Mouse (Mus musculus) intestine, postnatal 0 days (tissue): Measurements from ENCODE around the gene Nfkbil1. TPM values are rescaled to one million over a fixed set of nuclear protein-coding genes. Genes with fewer than 3 reads are reported as not detected.

Experiments
- ATAC-seq: fragments of 200-750 bp; cut with Nextera tagmentation; 2 replicates; pipeline ENCODE4 v1.8.0; 2017; ENCODE audit warnings: mild to moderate bottlenecking, moderate TSS enrichment, moderate library complexity
- H3K27ac ChIP-seq: fragments of 300-500 bp; sonication (generic); 2 replicates; pipeline ENCODE4 v1.5.1; 2014; ENCODE audit warnings: mild to moderate bottlenecking, low read depth, low read length, moderate library complexity
- H3K27me3 ChIP-seq: fragments of 300-500 bp; sonication (generic); replicated peaks from 2 replicates; pipeline ENCODE4 v1.6.1; 2014; ENCODE audit warnings: low read length, mixed read lengths; ENCODE audit not compliant: control insufficient read depth, insufficient read depth
- H3K36me3 ChIP-seq: fragments of 300-500 bp; sonication (generic); 2 replicates; pipeline ENCODE4 v1.6.1; 2014; ENCODE audit warnings: mild to moderate bottlenecking, moderate library complexity; ENCODE audit not compliant: control insufficient read depth, insufficient read depth
- H3K4me1 ChIP-seq: fragments of 300-500 bp; sonication (generic); replicated peaks from 2 replicates; pipeline ENCODE4 v1.6.1; 2014; ENCODE audit warnings: antibody characterized with exemption, low read length, mixed read lengths; ENCODE audit not compliant: control insufficient read depth, insufficient read depth
- H3K4me2 ChIP-seq: fragments of 300-500 bp; sonication (generic); replicated peaks from 2 replicates; pipeline ENCODE4 v1.6.1; 2014; ENCODE audit warnings: low read depth, mild to moderate bottlenecking, moderate library complexity
- H3K4me3 ChIP-seq: fragments of 300-500 bp; sonication (generic); 2 replicates; pipeline ENCODE4 v1.5.1; 2014; ENCODE audit warnings: low read depth, low read length
- H3K9ac ChIP-seq: fragments of 300-500 bp; sonication (generic); 2 replicates; pipeline ENCODE4 v1.6.1; 2014; ENCODE audit warnings: mild to moderate bottlenecking, low read depth, low read length
- H3K9me3 ChIP-seq: fragments of 300-500 bp; sonication (generic); 2 replicates; pipeline ENCODE4 v1.6.1; 2016; ENCODE audit warnings: mixed run types; ENCODE audit not compliant: control insufficient read depth
- CTCF ChIP-seq: sonication (generic); IDR thresholded peaks from 2 replicates; pipeline ENCODE4 v1.5.1; 2016; ENCODE audit warnings: low read depth, mild to moderate bottlenecking, control low read depth, antibody characterized with exemption, moderate library complexity
- WGBS: fragments of 180-500 bp; shearing (Covaris S2); extraction: QIAGEN DNeasy Blood & Tissue Kit; methylation state at CpG from one replicate; pipeline ENCODE4 v1.1.7; 2014; 5-methylcytosine and 5-hydroxymethylcytosine counted together
- polyA plus RNA-seq: library from polyadenylated mRNA; unstranded; fragments of >200 nt; fragmentation: Nextera tagmentation; extraction: Ambion mirVana; gene quantifications from 2 replicates; pipeline ENCODE4 v1.2.1, GENCODE M21; 2015

The Nfkbil1 gene
- polyA plus RNA-seq, 1 experiment from 2014 or later, result 8.1 TPM

DNA sequence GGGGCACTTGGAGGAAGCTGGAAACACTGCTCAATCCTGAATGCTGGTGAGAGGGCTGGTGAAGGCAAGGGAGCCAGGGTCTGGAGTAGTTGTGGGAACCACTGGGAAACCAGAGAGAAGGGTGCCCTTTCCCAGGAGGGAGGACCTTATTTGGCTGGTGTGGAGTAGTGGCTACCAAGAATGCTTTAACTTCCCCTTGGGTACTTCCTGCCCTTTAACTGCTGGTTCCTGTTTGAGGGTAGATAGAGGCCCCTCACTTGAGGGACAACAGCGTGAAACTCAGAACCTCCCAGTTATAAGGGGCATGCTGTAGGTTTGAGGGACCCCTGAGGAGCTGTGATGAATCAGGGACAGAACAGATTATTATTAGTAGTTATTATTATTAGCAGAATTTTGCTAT is 46.4 kb downstream of the Nfkbil1 start:
- WGBS, result 74% methylated on average over 1 of the region's 1 CpGs
- no peaks in the 10 kb centered on the region; the same call in 1 of the 2 replicates for H3K27me3 ChIP-seq
- no peaks in the 10 kb centered on the region for H3K4me1 ChIP-seq
- no peak overlapping the region for H3K27ac ChIP-seq
- H3K36me3 ChIP-seq, result no peaks in the 10 kb centered on the region
- no peaks in the 10 kb centered on the region for H3K9me3 ChIP-seq
- TF ChIP-seq CTCF, result no peak
- no peak overlapping the region for H3K9ac ChIP-seq
- no peak overlapping the region for H3K4me3 ChIP-seq
- H3K4me2 ChIP-seq, result no peak overlapping the region
- no peak for ATAC-seq

DNA sequence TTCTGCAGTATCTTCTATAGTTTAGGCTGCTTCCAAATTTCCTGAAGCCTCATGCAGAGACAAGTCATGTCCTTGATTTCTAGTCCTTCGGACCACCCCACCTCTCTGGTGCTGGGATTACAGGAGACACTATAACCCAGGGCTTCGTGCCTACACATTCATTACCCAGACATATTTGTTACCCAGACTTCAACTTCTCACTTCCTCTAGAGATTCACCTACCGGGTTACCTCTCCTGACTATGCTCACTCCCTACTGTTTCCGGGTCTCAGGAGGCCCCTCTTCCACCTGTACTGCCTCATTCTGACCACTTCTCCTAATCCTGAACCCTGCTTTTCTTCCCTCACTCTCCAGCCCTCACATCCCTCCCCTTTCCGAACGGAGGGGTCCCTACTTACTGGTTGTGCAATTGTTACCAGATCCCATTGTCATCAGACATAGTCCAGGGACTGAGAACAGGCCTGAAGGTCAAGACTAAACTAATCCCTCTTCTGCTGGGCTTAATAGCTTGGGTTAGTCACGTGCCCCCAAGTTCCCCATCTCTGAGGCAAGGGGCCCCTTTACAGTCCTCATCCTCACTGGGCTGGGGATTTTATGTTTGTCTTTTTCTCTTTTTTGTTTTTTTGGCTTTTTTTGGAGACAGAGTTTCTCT is 47.5 kb downstream of the Nfkbil1 start, which contains the start of gene Lst1:
Gene Lst1 (minus strand): TSS at position 481 of the 652 bp plus-strand sequence.
- 60% methylated on average over 7 of the region's 7 CpGs for WGBS
- H3K36me3 ChIP-seq, result no peaks in the 10 kb centered on the region
- H3K27ac ChIP-seq, result no peak within 1 kb of the TSS
- no peaks in the 10 kb centered on the region for H3K27me3 ChIP-seq
- no peak within 1 kb of the TSS for H3K4me3 ChIP-seq
- H3K9ac ChIP-seq, result no peak within 1 kb of the TSS
- no peak for ATAC-seq
- no peak within 1 kb of the TSS for H3K4me2 ChIP-seq
- H3K9me3 ChIP-seq, result no peaks in the 10 kb centered on the region
- no peak for TF ChIP-seq CTCF
- H3K4me1 ChIP-seq, result no peaks in the 10 kb centered on the region

DNA sequence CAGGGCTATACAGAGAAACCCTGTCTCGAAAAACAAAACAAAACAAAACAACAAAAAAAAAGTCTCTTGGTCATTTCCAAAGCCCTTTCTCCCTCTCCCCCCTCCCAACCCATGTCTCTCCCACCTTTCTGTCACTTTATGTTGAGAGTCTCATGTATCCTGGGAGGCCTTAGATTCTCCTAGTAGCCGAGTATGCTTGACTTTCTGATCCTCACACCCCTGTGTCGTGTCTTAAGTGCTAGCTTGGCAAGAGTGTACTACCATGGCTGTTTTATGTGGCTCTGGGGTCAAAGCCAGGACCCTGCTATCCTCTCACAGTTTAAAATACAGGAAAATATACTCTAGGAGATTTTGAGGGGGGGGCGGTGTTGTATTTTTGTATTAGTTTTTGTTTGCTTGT is 48.2 kb downstream of the Nfkbil1 start:
- no peak overlapping the region for H3K4me3 ChIP-seq
- H3K4me2 ChIP-seq, result no peak overlapping the region
- no peaks in the 10 kb centered on the region for H3K4me1 ChIP-seq
- no peak overlapping the region for H3K9ac ChIP-seq
- WGBS, result 69% methylated on average over 4 of the region's 4 CpGs
- H3K27ac ChIP-seq, result no peak overlapping the region
- H3K36me3 ChIP-seq, result no peaks in the 10 kb centered on the region
- no peak for ATAC-seq
- H3K27me3 ChIP-seq, result no peaks in the 10 kb centered on the region
- TF ChIP-seq CTCF, result no peak
- no peaks in the 10 kb centered on the region for H3K9me3 ChIP-seq

DNA sequence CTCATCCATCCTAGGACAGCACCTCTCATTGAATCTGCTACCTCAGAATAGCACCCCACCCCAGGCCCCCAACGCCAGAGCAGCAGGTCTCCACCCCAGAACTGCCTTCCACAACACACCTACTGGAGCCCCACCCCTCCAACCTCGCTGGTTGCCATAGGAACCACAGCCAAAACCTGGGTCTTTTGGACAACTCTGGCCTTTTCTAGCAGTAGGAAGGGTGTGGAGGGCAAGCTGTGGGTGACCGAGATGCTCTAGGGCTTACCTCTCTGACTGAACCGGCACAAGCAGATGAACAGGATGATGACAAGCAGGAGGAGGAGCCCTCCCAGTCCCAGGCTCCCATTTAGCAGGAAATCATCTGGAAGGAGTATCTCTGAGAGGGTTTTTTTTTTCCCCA is 48.9 kb downstream of the Nfkbil1 start:
- Histone ChIP-seq H3K9ac (no peak overlapping the region), H3K27me3 (no peaks in the 10 kb centered on the region), H3K9me3 (no peaks in the 10 kb centered on the region), H3K4me3 (peak overlapping the region; percentile 49), H3K27ac (0 out of 2 replicates have a peak overlapping the region, but pooled peaks have one; percentile 41), H3K4me2 (peak overlapping the region; percentile 63), H3K36me3 (no peaks in the 10 kb centered on the region), H3K4me1 (no peaks in the 10 kb centered on the region)
- 3% methylated on average over 4 of the region's 4 CpGs for WGBS
- no peak for TF ChIP-seq CTCF
- ATAC-seq, result peak; percentile 20; the same call in 1 of the 2 replicates

DNA sequence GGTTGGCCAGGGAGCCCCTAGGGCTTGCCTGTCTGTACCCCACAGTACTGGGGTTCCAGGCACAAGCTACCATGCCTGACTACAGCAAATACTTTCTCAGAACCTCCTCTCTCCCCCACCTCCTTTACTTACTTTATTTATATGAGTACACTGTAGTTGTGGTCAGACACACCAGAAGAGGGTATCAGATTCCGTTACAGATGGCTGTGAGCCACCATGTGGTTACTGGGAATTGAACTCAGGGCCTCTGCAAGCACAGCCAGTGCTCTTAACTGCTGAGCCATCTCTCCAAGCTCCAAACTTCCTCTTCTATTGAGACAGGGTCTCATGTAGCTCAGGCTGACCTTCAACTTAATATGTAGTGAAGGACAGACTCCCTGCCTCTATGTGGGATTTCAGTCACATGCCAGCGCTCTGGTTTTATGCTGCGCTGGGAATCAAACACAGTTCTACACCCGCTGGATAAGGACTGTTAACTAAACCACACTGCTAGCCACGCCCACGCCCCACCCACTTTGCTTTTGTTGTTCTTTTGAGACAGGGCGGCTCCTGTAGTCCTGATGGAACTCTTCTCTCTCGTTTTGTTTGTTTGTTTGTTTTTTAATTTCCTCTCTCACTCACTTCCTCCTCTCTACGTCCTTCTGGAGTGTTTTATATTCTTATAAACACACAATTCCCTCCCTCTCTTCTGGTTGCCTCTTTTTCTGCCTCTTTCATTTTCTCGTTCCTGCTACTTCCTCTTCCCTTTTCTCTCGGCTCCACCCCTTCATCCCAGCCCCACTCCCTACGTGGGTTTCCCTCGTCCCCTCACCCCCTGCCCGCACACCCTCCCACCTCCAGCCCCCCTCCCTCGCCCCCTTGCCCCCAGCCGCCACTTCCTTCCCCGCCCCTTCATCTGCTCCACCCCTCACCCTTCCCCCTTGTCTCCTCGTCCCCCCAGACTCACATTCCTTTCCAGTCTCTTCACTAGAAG is 49.7 kb downstream of the Nfkbil1 start:
- Histone ChIP-seq H3K27ac (peak overlapping the region; percentile 41; the same call in 1 of the 2 replicates), H3K9ac (0 out of 2 replicates have a peak overlapping the region, but pooled peaks have one; percentile 43), H3K4me3 (peak overlapping the region; percentile 49), H3K4me1 (no peaks in the 10 kb centered on the region), H3K4me2 (peak overlapping the region; percentile 63), H3K9me3 (no peaks in the 10 kb centered on the region), H3K27me3 (no peaks in the 10 kb centered on the region), H3K36me3 (no peaks in the 10 kb centered on the region)
- 2% methylated on average over 18 of the region's 18 CpGs for WGBS
- ATAC-seq, result peak; percentile 55; the same call in 1 of the 2 replicates
- TF ChIP-seq CTCF, result no peak

- no peaks in the 10 kb centered on the region for H3K9me3 ChIP-seq
- H3K4me2 ChIP-seq, result no peak overlapping the region
- H3K27ac ChIP-seq, result no peak overlapping the region
- no peaks in the 10 kb centered on the region for H3K4me1 ChIP-seq
- H3K4me3 ChIP-seq, result no peak overlapping the region
- ATAC-seq, result no peak
- 86% methylated on average over 5 of the region's 5 CpGs for WGBS
- no peak for TF ChIP-seq CTCF
- no peak overlapping the region for H3K9ac ChIP-seq
- no peaks in the 10 kb centered on the region for H3K36me3 ChIP-seq
- no peaks in the 10 kb centered on the region for H3K27me3 ChIP-seq
Observed at GRCm38 (mm10) chr17:35180093-35180492, 55.5 kb downstream of the Nfkbil1 start.
